Mouse (Mus musculus): ENCODE results near the gene Fam43b. TPM values are rescaled to one million over a fixed set of nuclear protein-coding genes. Genes with fewer than 3 reads are reported as not detected.

The Fam43b gene
- polyA plus RNA-seq, 1 experiment from 2014 or later: not detected

GRCm38 (mm10) chr4:138380132-138380689 lies 16.1 kb downstream of the Fam43b start:
- H3K4me3 ChIP-seq (ENCODE audit: low read depth, low read length): no peak overlapping the region
- no peaks in the 10 kb centered on the region for H3K4me1 ChIP-seq (replicated peaks; ENCODE audit: control insufficient read depth, insufficient read depth)
- no peak overlapping the region for H3K9ac ChIP-seq (ENCODE audit: low read length)
- no peak for ATAC-seq (ENCODE audit: low FRiP score, low TSS enrichment)
- H3K27me3 ChIP-seq (ENCODE audit: control insufficient read depth, insufficient read depth, low read length): no peaks in the 10 kb centered on the region
- TF ChIP-seq CTCF (IDR thresholded peaks at IDR 0.05; ENCODE audit: low read depth) (no peak), EP300 (optimal IDR thresholded peaks at IDR 0.05) (no peak)
- H3K9me3 ChIP-seq (ENCODE audit: control insufficient read depth, low read length): no peaks in the 10 kb centered on the region
- no peak overlapping the region for H3K27ac ChIP-seq (replicated peaks)
- H3K4me2 ChIP-seq (replicated peaks; ENCODE audit: low read depth): no peak overlapping the region
- WGBS: 58% methylated on average over 10 of the region's 10 CpGs
- H3K36me3 ChIP-seq (ENCODE audit: control insufficient read depth, insufficient read depth, low read length): no peaks in the 10 kb centered on the region
- DNase-seq (ENCODE audit: low spot score): no peak

- no peaks in the 10 kb centered on the region for H3K4me1 ChIP-seq (replicated peaks; ENCODE audit: control insufficient read depth, insufficient read depth)
- no peak overlapping the region for H3K4me2 ChIP-seq (replicated peaks; ENCODE audit: low read depth)
- H3K4me3 ChIP-seq (ENCODE audit: low read depth, low read length): no peak overlapping the region
- peak; percentile 79 for DNase-seq (ENCODE audit: low spot score)
- peak; percentile 51; the same call in 1 of the 2 replicates for ATAC-seq (ENCODE audit: low FRiP score, low TSS enrichment)
- no peaks in the 10 kb centered on the region for H3K36me3 ChIP-seq (ENCODE audit: control insufficient read depth, insufficient read depth, low read length)
- no peaks in the 10 kb centered on the region for H3K9me3 ChIP-seq (ENCODE audit: control insufficient read depth, low read length)
- 45% methylated on average over 14 of the region's 14 CpGs for WGBS
- H3K27me3 ChIP-seq (ENCODE audit: control insufficient read depth, insufficient read depth, low read length): no peaks in the 10 kb centered on the region
- peak; percentile 87 for TF ChIP-seq CTCF (IDR thresholded peaks at IDR 0.05; ENCODE audit: low read depth)
- TF ChIP-seq EP300 (optimal IDR thresholded peaks at IDR 0.05): no peak
- H3K27ac ChIP-seq (replicated peaks): no peak overlapping the region
- H3K9ac ChIP-seq (ENCODE audit: low read length): no peak overlapping the region
These were observed 17.1 kb downstream of the Fam43b start for GRCm38 (mm10) chr4:138379091-138379840.

GRCm38 (mm10) chr4:138377526-138377925 lies 18.8 kb downstream of the Fam43b start:
- 36% methylated on average over 6 of the region's 6 CpGs for WGBS
- no peak for ATAC-seq (ENCODE audit: low FRiP score, low TSS enrichment)
- H3K9me3 ChIP-seq (ENCODE audit: control insufficient read depth, low read length): no peaks in the 10 kb centered on the region
- H3K27ac ChIP-seq (replicated peaks): no peak overlapping the region
- no peaks in the 10 kb centered on the region for H3K36me3 ChIP-seq (ENCODE audit: control insufficient read depth, insufficient read depth, low read length)
- no peak overlapping the region for H3K4me2 ChIP-seq (replicated peaks; ENCODE audit: low read depth)
- TF ChIP-seq EP300 (optimal IDR thresholded peaks at IDR 0.05) (no peak), CTCF (IDR thresholded peaks at IDR 0.05; ENCODE audit: low read depth) (no peak)
- peak; percentile 66 for DNase-seq (ENCODE audit: low spot score)
- H3K9ac ChIP-seq (ENCODE audit: low read length): no peak overlapping the region
- H3K27me3 ChIP-seq (ENCODE audit: control insufficient read depth, insufficient read depth, low read length): no peaks in the 10 kb centered on the region
- no peak overlapping the region for H3K4me3 ChIP-seq (ENCODE audit: low read depth, low read length)
- no peaks in the 10 kb centered on the region for H3K4me1 ChIP-seq (replicated peaks; ENCODE audit: control insufficient read depth, insufficient read depth)

- Histone ChIP-seq H3K36me3 (ENCODE audit: control insufficient read depth, insufficient read depth, low read length) (no peaks in the 10 kb centered on the region), H3K27ac (replicated peaks) (no peak overlapping the region), H3K9ac (ENCODE audit: low read length) (no peak overlapping the region), H3K4me1 (replicated peaks; ENCODE audit: control insufficient read depth, insufficient read depth) (no peaks in the 10 kb centered on the region), H3K9me3 (ENCODE audit: control insufficient read depth, low read length) (no peaks in the 10 kb centered on the region), H3K4me3 (ENCODE audit: low read depth, low read length) (no peak overlapping the region), H3K4me2 (replicated peaks; ENCODE audit: low read depth) (no peak overlapping the region), H3K27me3 (ENCODE audit: control insufficient read depth, insufficient read depth, low read length) (no peaks in the 10 kb centered on the region)
- TF ChIP-seq EP300 (optimal IDR thresholded peaks at IDR 0.05) (no peak), CTCF (IDR thresholded peaks at IDR 0.05; ENCODE audit: low read depth) (no peak)
- 86% methylated on average over 3 of the region's 3 CpGs for WGBS
- ATAC-seq (ENCODE audit: low FRiP score, low TSS enrichment): no peak
- DNase-seq (ENCODE audit: low spot score): no peak
These were observed 21.2 kb downstream of the Fam43b start for GRCm38 (mm10) chr4:138375117-138375516.

- no peaks in the 10 kb centered on the region for H3K4me1 ChIP-seq (replicated peaks; ENCODE audit: control insufficient read depth, insufficient read depth)
- TF ChIP-seq EP300 (optimal IDR thresholded peaks at IDR 0.05): no peak
- TF ChIP-seq CTCF (IDR thresholded peaks at IDR 0.05; ENCODE audit: low read depth): no peak
- no peak overlapping the region for H3K4me3 ChIP-seq (ENCODE audit: low read depth, low read length)
- no peaks in the 10 kb centered on the region for H3K27me3 ChIP-seq (ENCODE audit: control insufficient read depth, insufficient read depth, low read length)
- no peak overlapping the region for H3K4me2 ChIP-seq (replicated peaks; ENCODE audit: low read depth)
- H3K36me3 ChIP-seq (ENCODE audit: control insufficient read depth, insufficient read depth, low read length): no peaks in the 10 kb centered on the region
- ATAC-seq (ENCODE audit: low FRiP score, low TSS enrichment) (no peak), DNase-seq (ENCODE audit: low spot score) (no peak)
- 76% methylated on average over 5 of the region's 5 CpGs for WGBS
- H3K27ac ChIP-seq (replicated peaks): no peak overlapping the region
- no peak overlapping the region for H3K9ac ChIP-seq (ENCODE audit: low read length)
- H3K9me3 ChIP-seq (ENCODE audit: control insufficient read depth, low read length): no peaks in the 10 kb centered on the region
These were observed 25.3 kb downstream of the Fam43b start for GRCm38 (mm10) chr4:138370996-138371516.
